Mouse (Mus musculus) embryonic facial prominence, embryonic 12.5 days (tissue): Measurements from ENCODE around the gene Hmgxb4. TPM values are rescaled to one million over a fixed set of nuclear protein-coding genes. Genes with fewer than 3 reads are reported as not detected.

Experiments
- ATAC-seq: fragments of 200-750 bp; cut with Nextera tagmentation; 2 replicates; pipeline ENCODE4 v1.8.0; 2017; ENCODE audit not compliant: insufficient number of reproducible peaks, insufficient read depth, low FRiP score, low TSS enrichment
- H3K27ac ChIP-seq: fragments of 300-500 bp; sonication (generic); 2 replicates; pipeline ENCODE4 v1.5.1; 2016; ENCODE audit warnings: mild to moderate bottlenecking
- H3K27me3 ChIP-seq: fragments of 300-500 bp; sonication (generic); 2 replicates; pipeline ENCODE4 v1.6.1; 2016; ENCODE audit warnings: mild to moderate bottlenecking, moderate library complexity
- H3K36me3 ChIP-seq: fragments of 300-500 bp; sonication (generic); 2 replicates; pipeline ENCODE4 v1.6.1; 2016; ENCODE audit warnings: mild to moderate bottlenecking
- H3K4me1 ChIP-seq: fragments of 300-500 bp; sonication (generic); 2 replicates; pipeline ENCODE4 v1.6.1; 2016
- H3K4me2 ChIP-seq: fragments of 300-500 bp; sonication (generic); replicated peaks from 2 replicates; pipeline ENCODE4 v1.6.1; 2016; ENCODE audit warnings: mild to moderate bottlenecking, moderate library complexity
- H3K4me3 ChIP-seq: fragments of 300-500 bp; sonication (generic); 2 replicates; pipeline ENCODE4 v1.5.1; 2016; ENCODE audit warnings: mild to moderate bottlenecking
- H3K9ac ChIP-seq: fragments of 300-500 bp; sonication (generic); 2 replicates; pipeline ENCODE4 v1.6.1; 2016; ENCODE audit warnings: mild to moderate bottlenecking, moderate library complexity
- H3K9me3 ChIP-seq: fragments of 300-500 bp; sonication (generic); 2 replicates; pipeline ENCODE4 v1.6.1; 2016; ENCODE audit warnings: mild to moderate bottlenecking, moderate library complexity
- WGBS: fragments of 180-500 bp; shearing (Covaris S2); methylation state at CpG from one replicate; pipeline ENCODE4 v1.1.7; 2016; 5-methylcytosine and 5-hydroxymethylcytosine counted together
- polyA plus RNA-seq: library from polyadenylated mRNA; unstranded; fragments of >200 nt; fragmentation: Nextera tagmentation; extraction: Ambion mirVana; gene quantifications from 2 replicates; pipeline ENCODE4 v1.2.1, GENCODE M21; 2016

The Hmgxb4 gene
- polyA plus RNA-seq, 1 experiment from 2014 or later = 50.8 TPM

DNA sequence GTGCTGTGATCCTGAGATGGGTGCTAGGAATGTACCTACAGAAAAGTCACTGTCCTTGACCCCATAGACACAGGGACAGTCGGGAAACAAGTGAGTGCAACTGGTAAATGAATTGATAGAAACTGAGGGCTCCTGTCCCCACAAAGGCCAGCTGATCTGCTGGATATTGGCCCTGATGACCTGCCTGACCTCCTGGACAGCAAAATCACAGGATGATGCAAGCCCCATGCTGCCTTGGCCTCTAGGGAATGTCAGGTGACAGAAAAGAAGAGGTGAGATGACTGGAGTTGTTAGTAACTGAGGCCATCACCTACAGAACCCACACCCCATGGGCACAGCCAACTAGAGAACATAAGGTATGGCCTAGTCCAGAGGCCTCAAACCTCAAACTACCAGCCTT is 85.1 kb downstream of the Hmgxb4 start:
- Histone ChIP-seq H3K4me1 (peaks cover under 1% of the 10 kb centered on the region; the same call in 1 of the 2 replicates), H3K27ac (no peak overlapping the region), H3K9ac (no peak overlapping the region), H3K9me3 (no peaks in the 10 kb centered on the region), H3K36me3 (no peaks in the 10 kb centered on the region), H3K27me3 (no peaks in the 10 kb centered on the region), H3K4me3 (no peak overlapping the region), H3K4me2 (no peak overlapping the region)
- WGBS = 76% methylated on average over 1 of the region's 1 CpGs
- no peak for ATAC-seq

DNA sequence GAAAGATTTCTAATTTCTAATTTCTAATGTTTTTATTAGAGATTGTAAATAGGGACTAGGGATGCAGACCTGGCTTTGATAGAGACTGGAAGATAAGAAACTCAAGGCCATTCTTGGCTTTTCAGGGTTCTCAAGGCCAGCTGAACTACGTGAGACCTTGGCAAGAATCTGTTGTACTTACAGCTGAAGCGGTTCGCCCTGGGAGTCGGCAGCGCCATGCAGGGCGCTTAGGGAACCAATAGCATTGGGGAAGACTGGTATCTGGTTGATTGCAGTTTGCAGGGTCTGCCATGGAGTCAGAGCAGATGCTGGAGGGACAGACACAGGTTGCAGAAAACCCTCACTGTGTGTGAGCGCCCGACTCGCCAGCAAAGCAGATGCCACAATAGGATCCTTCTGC is 85.7 kb downstream of the Hmgxb4 start:
- no peak for ATAC-seq
- no peak overlapping the region for H3K9ac ChIP-seq
- H3K4me3 ChIP-seq = no peak overlapping the region
- H3K36me3 ChIP-seq = no peaks in the 10 kb centered on the region
- no peak overlapping the region for H3K27ac ChIP-seq
- no peak overlapping the region for H3K4me2 ChIP-seq
- H3K27me3 ChIP-seq = no peaks in the 10 kb centered on the region
- H3K4me1 ChIP-seq = peaks cover 6% of the 10 kb centered on the region; the same call in 1 of the 2 replicates
- H3K9me3 ChIP-seq = no peaks in the 10 kb centered on the region
- WGBS = 92% methylated on average over 9 of the region's 9 CpGs

Other genes starting within 250 kb of the Hmgxb4 start
- gene Isx, start 120.2 kb upstream of the Hmgxb4 start, polyA plus RNA-seq = not detected in 2 replicates
- 30.5 and 36.9 TPM in 2 replicates for gene Tom1, start 40.3 kb downstream of the Hmgxb4 start, polyA plus RNA-seq
- 19.5 and 23.4 TPM in 2 replicates for gene Hmox1, start 100.3 kb downstream of the Hmgxb4 start, polyA plus RNA-seq
- gene Mcm5, start 116.2 kb downstream of the Hmgxb4 start, polyA plus RNA-seq = 205 TPM in 2 replicates
- gene Rasd2, start 220.6 kb downstream of the Hmgxb4 start, polyA plus RNA-seq = 0.41 and 0.84 TPM in 2 replicates